Mouse (Mus musculus): ENCODE measurements at regions not wholly inside any gene's neighbourhood (a gene's known extent, or its start where the extent isn't known, plus 50 kb on each side); places are given as distances from the start of the nearest gene placed in this dataset.

DNA sequence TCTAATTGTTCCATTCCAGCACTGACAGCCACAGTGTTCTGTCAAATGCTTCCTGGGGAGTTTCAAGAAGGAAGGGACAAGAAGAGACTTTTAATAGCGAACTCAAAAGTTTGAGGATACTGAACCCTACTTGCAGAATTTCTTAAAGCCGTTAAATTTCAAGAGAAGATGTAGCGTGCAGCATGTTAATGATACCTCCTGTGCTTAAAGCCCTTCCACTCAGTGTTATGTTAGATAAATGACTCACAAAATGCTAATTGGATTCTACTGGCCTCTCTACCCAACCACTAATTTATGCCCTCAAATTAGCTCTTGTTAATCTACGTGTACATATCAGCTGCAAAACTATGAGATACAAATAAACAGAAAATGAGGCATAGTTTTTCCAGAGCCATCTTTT is 541.8 kb upstream of the Cdh20 start:
- DNase-seq (ENCODE audit: low spot score in 2 of 2), result no peak

DNA sequence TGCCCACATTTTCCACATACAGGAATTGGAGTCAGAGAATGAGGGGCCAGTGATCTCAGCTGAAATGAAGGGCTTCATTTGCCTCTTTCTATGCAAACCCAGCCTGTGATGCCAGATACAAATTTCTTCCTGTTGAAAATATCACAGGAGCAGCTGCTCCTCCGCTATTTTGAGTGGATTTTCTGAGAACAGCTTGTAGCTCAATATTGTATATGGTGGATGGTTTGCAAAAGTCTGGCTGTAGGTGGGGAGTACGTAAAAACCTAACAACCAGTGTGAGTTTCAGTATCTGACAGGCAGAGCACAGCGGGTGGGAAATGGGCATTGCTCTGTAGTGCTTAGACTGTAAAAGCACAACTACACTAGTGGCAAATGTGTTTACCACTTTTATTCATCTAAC is 541.4 kb upstream of the Cdh20 start:
- peak; percentile 56 to 87 for DNase-seq (ENCODE audit: low spot score in 2 of 2)

GRCm38 (mm10) chr1:104241605-104242004 is 526.7 kb upstream of the Cdh20 start:
- peak in 1 of 2 experiments; percentile 39 for DNase-seq (ENCODE audit: low spot score in 2 of 2)

DNA sequence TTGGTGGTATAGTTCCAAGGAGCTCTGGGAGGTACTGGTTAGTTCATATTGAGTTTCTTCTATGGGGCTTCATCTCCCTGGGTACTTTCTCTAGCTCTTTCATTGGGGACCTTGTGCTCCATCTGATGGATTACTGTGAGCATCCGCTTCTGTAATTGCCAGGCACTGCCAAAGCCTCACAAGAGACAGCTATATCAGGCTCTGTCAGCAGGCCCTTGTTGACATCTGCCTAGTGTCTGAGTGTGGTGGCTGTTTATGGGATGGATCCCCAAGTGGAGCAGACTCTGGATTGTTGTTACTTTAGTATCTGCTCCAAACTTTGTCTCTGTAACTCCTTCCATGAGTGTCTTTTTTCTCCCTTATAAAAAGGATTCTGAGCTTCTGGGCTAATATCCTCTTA is 502.6 kb upstream of the Cdh20 start:
- no peak for DNase-seq (ENCODE audit: low spot score in 2 of 2)

- no peak for DNase-seq (ENCODE audit: low spot score in 2 of 2)
These were observed 460.4 kb upstream of the Cdh20 start for GRCm38 (mm10) chr1:104307941-104308340.

- no peak for DNase-seq (ENCODE audit: low spot score in 2 of 2)
These were observed 456.7 kb upstream of the Cdh20 start for GRCm38 (mm10) chr1:104311617-104312016.

DNA sequence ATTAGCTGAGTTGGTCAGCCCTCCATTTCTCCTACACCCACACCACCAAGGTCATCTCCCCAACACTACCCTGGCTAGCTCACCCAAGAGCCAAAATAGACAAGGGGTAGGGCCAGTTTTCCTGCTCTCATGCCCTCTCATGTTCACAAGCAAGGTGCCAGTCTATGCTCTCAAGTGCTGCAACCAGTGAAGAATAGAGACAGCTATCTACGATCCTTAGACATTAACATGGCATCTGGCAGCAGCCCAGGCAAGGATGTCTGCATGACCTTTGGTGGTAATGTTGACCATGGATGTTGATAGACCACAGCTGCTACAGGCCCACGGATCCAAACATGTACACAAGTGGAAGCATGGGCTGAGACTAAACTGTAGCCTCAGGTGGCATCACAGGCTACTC is 453.3 kb upstream of the Cdh20 start:
- no peak for DNase-seq (ENCODE audit: low spot score in 2 of 2)

GRCm38 (mm10) chr1:104318020-104318419 is 450.3 kb upstream of the Cdh20 start:
- no peak for DNase-seq (ENCODE audit: low spot score in 2 of 2)

DNA sequence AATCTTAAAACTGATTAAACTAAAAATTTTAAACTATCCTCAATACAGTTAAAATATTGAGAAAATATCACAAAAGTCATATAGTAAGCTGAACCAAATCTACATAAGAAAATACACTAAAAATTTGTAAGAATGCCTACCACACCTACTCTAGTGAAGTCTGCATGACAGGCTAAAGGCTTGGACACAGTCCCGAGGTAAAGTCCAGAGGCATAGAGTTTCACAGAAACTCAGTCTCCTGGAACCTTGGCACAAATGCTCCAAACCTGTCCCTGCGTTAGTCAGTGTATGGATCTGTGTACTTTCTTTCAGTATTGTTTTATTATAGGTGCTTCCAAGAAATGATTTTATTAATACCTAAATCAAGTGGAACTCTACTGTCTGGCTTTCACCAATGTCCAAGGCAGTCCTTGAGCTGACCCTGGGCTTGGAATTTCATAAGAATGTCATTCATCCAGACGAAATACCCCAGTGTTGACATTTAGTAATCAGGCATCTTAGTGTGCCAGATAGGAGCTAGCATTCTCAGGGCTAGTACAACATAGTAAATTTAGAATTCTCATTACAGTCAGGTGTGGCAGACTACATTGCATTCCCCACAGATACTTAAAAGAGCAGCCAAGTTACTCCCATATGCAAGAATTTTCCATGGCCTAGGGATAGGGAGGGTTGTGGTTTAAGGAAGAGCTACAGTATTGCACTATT is 435.5 kb upstream of the Cdh20 start:
- no peak for DNase-seq (ENCODE audit: low spot score in 2 of 2)

DNA sequence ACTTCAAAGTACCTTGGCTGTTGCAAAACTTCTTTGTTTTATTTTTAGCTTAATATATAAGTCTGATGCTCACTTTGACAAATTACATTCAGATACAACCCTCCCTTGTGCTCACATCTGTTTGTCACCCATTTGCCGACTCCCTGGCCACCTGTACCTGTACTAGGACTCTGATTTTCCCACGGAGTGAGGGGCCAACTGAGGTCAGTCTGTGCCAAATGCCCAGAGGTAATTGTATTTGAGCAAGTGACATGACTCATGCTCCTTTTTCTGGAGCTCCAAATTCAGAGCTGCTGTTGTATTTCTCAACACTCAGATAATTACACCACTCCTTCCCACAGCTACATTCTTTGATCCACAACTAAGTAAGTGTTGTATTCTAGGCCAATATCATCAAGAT is 434.8 kb upstream of the Cdh20 start:
- no peak for DNase-seq (ENCODE audit: low spot score in 2 of 2)

All from right cerebral cortex, postnatal 10 days (tissue).